In the genomic region with DNA sequence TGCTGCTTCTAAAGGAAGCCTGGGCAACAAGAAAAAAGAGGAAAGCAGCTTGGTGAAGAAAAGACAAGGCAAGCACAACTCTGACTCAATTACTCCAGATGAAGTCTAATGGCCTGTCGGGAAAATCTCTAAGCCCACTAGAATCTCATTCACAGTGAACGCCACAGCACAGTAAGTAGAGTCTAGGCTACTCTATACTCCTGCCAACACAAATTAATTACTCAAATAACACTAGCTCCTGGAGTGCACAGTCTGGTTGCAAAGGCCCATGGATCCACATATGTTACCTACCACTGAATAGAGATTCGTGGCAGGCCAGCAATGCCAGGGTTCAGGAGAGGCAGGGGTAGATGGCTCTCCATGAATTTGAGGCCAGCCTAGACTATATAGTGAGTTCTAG, we compare ENCODE assay signal across 16 mouse cellular contexts.
"Had no signal": no experiment of that assay in that cellular context is flagged by ENCODE, and none has a peak within 500 bp of the region (broad histone marks: within the 10 kb centered on the region; RNA-seq: fewer than 3 reads in every experiment).

No protein-coding gene starts in this region.

- H3K4me3 ChIP-seq: kidney, embryonic 15.5 days; limb, embryonic 15.5 days; liver, embryonic 12.5 days; midbrain, embryonic 12.5 days; myocyte; neural tube, embryonic 12.5 days had no signal

- H3K27me3 ChIP-seq: kidney, embryonic 15.5 days; limb, embryonic 15.5 days; liver, embryonic 12.5 days; midbrain, embryonic 12.5 days; neural tube, embryonic 12.5 days had no signal

- H3K27ac ChIP-seq: kidney, embryonic 15.5 days; limb, embryonic 15.5 days; liver, embryonic 12.5 days; midbrain, embryonic 12.5 days; neural tube, embryonic 12.5 days had no signal

- H3K9ac ChIP-seq: kidney, embryonic 15.5 days; limb, embryonic 15.5 days; liver, embryonic 12.5 days; lung, embryonic 14.5 days; midbrain, embryonic 12.5 days; neural tube, embryonic 12.5 days had no signal

- ATAC-seq: liver, embryonic 12.5 days had no signal

- H3K4me2 ChIP-seq: kidney, embryonic 15.5 days; limb, embryonic 15.5 days; liver, embryonic 12.5 days; lung, embryonic 14.5 days; midbrain, embryonic 12.5 days; neural tube, embryonic 12.5 days had no signal

- DNase-seq: kidney, postnatal 14 days; left cerebral cortex, postnatal 4 days; lung, embryonic 14.5 days; lung, postnatal 10 days; lung, postnatal 4 days; retina, postnatal 1 day; right cerebral cortex, postnatal 4 days; spleen, adult 18-20 months; thymus, adult 18-20 months; thymus, postnatal 25 days had no signal

- H3K36me3 ChIP-seq: kidney, embryonic 15.5 days had no signal

- H3K9me3 ChIP-seq: kidney, embryonic 15.5 days; limb, embryonic 15.5 days; liver, embryonic 12.5 days; midbrain, embryonic 12.5 days; neural tube, embryonic 12.5 days had no signal
